Mouse (Mus musculus) spleen, postnatal 10 days (tissue): Measurements from ENCODE around the gene Slc51a.
A peak's percentile ranks its signal among the peaks of the same experiment; 100 is the strongest.
"Not testable (repeated sequence)": the region's sequence is repeated elsewhere in the genome, so short reads cannot be mapped to it uniquely, and the experiment has no call there.

Experiments used
- DNase-seq, 2 experiments: peaks; one replicate each; pipeline ENCODE4 v3.0.0; 2021 to 2022; ENCODE audit warnings: low spot score in 2 of 2

Slc51a gene

DNA sequence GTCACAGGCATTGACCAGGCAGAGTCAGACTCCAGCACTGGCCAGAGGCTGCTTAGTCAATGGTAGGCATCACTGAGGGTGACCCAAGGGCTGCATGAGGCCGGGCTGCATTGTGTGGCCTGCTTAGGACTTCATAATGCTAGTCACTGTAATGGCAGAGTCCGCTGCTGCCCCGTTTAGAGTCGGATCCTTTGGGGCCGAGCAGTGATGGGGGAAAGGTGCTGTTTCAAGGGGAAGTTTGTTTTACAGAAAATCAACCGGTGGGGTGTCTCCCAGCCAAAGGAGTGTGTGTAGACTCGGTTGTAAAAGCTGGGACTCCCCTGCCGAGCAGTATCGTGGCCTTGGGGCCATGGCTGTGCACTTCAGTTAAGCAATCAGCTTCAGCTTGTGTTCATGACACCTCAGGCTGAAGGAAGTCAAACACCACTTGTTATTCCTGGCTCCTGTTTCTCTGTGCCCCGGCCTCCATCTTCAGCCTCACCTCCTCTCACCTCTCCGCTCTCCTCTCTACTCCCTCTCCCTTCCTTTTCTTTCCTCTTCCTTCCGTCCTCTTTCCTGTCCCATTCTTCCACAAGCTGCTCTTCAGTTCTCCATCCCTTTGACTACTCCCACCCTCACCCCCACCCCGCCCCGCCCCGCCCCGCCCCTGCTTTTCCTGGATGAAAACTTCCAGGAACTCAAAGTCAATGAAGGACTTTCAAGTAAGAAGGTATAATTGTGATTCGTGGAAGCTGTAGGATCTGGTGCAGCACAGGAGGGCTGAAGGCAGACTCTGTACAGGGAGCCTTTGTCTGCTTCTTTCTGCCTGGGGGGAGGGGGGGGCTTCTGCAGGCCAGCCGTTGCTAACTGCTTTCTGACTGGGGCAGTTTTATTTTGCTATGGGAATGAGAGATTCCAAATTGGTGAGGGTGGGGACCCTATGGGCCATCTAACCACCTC, 23.0 kb upstream of the Slc51a start:
- peak; percentile 49 to 68 for DNase-seq

DNA sequence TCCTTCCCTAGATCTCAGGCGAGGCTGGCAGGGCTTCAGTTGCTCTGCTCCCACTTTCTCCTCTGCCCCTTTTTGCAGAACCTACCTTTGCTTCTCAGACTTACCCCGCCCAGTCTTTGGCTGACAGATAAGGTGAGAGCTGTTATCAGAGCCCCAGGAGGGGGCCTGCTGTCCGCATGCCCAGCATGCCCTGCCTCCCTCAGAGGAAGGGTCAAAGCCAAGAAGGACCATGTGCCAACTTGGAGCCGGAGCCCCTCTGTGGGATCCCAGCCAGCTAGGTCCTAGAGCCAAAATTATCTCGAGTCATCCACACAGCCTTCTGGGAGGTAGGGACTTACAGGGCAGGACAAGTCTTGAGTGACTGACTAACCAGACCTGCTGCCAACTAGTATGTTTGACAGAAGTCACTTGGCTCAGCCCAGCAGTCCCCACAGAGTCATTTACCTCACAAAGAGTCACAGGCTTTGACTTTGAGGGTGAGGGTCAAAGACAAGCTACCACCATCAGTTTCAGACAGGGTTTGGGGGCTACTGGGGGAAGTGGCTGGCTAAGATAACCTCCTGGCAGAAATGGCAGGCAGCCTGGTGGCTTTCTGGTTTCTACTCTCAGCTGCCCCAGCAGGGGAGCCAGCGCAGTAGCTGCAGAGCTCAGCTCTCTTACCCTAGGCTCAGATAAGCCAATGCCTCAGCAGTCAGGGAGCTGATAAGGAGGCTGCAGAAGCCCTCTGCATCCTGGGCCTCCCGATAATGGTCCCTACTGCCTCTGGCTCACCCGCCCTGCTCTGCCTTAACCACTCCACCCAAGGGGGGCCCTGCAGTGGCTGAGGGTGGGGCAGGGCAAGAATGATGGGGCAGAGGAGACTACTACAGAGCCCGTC, 21.6 kb upstream of the Slc51a start:
- peak; percentile 85 to 91 for DNase-seq

DNA sequence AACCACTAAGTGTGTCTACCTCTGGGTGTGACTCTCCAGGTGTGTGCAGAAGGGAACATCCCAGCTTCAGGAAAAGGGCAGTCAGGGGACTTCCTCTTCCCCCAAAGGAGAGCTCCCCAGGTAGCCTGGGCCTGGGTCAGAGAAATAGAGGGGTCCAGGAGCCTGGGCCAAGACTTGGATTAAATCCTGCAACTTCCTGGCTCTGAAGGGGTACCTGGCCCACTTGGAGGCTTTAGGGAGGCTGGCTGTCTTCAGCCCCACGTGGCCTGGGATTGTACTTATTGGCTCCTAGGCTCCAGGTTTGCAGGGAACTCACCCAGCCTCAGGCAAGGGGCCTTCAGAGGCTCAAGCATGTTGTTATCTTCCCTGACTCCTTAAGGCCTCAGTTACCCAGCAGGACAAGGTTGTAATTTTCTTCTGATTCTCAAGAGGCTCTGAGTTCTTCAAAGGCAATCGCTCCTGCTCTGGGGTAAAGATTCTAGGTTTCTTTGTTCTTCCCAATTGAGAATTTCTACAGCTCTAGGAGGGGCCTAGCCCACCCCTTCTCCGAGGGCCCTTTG, 20.9 kb upstream of the Slc51a start:
- DNase-seq, result peak; percentile 51 to 56

DNA sequence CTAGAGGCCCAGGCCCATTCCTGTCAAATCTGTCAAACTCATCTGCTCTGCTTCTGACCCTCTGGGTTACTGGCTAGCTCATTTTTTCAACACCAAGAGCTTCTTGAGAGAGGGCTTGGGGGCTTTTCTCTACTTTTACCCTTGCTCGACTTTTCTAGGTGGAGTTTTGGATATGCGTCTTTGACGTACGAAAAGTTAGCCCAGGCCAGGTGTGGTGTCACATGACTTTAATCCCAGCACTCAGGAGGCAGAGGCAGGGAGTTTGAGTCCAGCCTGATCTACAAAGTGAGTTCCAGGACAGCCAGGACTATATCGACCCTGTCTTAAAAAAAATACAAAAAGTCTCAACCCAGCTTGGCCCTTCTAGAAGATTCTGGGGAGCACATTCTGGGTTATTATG, 20.4 kb upstream of the Slc51a start:
- DNase-seq, result no peak

DNA sequence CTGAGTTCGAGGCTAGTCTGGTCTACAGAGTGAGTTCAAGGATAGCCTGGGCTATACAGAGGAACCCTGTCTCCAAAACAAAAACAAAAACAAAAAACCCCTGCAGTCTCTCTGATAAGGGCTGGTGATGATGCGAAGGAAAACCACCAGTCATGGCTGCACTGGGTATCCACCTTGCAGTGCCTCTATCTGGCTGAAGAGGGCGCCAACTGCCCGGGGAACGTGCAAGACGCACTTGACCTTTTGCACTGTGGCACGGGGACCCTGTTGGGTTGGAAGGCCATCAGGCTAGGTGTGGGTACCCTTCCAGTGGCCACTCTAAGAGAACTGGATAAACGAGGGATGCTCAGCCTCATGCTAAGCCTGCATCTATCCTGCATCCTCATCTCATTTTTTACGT, 19.7 kb upstream of the Slc51a start:
- DNase-seq, result peak; percentile 94 to 95

DNA sequence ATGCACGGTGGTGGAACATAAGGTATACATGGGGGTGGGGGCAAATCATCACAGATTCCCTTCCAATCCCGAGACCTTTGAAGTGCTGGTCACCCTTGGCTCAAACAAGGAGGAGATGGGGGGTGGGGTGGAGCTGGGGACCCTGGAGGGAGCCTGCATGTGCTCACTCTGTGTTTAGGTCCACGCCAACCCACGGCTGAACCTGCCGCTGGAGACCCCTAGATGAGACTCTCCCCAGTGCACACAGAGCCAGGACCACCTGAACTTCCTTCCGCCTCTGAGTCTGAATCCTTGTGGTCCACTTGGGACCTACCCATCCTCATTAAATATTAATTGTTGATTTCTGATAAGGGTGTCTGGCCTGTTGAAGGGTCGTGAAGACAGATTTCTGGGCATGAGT, 19.2 kb upstream of the Slc51a start:
- no peak for DNase-seq

DNA sequence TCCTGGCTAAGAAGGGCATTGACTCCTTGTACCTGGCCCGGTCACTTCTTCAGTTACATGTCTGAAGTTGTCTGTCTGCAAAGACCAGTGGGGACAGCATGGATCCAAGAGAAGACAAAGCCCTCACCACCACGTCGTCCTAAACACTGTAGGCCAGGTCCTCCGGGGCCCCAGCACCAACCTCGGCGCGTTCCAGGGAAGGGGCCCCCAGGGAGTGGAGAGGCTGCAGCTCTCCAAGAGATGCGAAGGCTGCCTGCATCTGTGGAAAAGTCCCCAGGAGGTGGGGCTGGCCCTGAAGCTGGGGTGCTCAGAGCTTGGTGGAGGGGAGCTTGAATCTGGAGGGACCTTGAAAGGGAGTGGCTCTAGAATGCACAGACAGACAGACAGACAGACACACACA, 18.6 kb upstream of the Slc51a start:
- DNase-seq, result no peak

DNA sequence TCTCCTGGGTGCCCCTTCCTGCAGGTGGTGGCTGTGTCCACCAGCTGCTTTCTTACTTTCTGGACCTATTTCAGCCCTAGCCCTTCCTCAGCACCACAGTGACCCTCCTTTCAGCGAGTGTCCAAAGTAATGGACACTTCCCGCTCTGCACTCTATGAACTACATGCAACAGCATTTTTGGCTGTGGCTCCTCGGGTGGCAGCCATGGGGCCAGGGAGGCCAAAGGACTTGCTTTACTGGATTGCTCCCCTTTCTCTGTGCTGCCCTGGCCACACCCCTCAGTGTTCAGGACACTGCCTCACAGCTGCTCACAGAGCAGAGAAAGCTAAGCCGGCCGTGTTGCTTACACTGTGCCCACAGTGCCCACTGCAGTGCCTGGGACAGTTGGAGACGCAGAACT, 16.0 kb upstream of the Slc51a start:
- no peak for DNase-seq

DNA sequence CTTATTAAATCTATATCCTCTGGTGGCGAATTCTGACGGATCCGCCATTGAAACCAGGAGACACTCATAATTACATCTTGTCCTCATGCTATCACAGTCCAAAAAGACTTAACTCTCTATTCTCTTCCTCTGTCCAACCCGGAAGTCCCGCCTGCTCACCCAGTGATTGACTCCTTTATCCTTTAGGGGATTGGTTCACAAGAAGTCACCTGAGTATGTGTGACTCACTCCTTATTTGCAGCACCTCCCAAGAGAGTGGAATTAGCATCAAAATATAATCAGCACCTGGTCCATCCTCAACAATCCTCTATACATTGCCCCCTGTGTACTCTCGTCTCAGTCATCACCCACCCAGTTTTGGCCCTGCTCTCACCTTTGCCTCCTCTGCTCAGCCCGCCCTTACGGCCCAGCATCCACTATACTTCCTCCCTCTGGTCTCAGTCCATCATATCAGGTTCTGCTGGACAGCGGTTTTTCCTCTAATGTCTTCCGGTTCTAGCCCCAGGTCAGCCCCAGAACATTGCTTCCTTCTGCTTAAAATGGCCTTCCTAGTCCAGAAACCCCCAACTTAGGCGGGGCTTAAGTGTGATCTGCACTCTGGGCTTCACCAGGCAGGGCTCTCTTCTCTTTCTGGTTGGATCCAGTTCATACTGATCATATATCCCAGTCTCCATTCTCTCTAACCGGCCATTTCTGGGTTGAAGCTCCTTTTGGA, 15.1 kb upstream of the Slc51a start:
- DNase-seq, result no peak

DNA sequence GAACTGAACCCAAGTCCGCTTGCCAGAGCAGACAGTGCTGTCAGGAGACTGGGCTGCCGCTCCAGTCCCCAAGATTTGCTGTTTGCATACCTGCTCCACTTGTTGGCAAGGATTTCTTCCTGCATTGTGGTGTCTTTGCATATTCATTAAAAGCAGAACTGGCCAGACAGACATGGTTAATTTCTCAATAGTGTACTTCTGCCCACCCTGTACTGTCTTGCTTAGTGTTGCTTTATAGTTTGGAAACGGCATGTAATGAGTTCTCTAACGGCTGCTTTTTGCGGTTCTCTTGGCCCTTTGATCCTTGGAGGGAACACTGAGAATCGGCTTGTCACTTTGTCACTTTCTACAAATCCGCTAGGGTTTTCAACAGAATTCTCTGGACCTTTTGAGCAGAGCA, 13.8 kb upstream of the Slc51a start:
- no peak for DNase-seq

DNA sequence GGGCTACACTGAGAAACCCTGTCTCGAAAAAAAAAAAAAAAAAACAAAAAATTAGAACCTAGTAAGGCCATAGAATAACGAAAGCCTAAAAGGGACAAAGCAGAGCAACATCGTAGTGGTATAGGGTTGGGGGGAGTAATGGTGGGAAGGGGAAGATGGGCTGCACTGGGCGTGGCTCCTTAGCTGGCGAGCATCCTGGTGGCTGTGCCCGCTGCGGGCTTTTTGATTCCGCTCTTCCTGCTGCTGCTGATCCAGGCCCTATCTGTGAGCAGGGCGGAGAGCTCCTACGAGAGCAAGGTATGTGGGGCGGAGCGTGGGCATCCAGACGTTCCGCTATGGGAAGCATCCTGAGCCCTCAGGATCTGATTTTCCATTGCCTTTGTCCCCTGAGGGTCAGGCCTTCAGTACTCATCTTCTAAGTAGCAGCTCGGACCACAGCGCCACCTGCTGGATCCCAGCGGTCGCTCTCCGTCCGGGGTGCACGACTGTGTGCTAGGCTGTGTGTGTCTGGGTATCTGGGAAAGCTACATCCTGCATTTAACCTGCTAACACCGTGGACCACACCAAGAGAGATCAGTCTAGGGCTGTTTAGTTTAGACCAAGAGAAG, 11.9 kb upstream of the Slc51a start:
- DNase-seq, result peak; percentile 85 to 93

DNA sequence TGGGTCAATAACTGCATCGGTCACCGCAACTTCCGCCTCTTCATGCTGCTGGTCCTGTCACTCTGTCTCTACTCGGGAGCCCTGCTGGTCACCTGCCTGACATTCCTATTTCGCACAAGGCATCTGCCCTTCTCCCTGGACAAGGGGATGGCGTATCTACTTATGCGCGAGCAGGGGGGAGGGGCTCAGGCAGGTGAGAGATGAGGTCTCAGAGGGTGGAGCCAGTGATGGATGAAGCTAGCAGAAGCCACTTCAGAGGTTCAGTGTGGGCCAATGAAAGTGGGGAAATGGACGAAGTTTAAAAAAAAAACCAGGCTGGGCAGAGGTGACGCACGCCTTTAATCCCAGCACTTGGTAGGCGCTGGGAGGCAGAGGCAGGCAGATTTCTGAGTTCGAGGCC, 11.3 kb upstream of the Slc51a start:
- DNase-seq, result no peak

DNA sequence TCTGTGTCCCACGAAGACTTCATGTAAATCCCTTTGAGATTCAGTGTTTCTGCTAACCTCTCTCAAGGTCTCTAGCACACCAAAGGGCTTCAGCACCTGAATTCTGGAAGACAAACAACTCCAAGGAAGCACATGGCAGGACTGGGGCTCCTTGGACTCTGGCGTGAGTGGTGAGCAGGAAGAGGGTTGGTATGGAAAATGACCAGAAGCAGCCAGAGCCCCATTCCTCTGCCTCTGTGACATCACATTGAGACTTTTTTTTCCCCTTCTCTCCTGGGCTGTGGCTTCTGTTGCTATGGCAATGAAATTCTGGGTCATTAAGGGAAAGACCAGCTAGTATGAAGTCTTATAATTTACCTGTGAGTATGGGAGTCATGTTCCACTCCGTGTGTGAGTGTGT, 8.3 kb upstream of the Slc51a start, which contains the start of gene Zdhhc19:
Zdhhc19 (plus strand) TSS at position 301 of the 400 bp plus-strand sequence.
- no peak for DNase-seq

DNA sequence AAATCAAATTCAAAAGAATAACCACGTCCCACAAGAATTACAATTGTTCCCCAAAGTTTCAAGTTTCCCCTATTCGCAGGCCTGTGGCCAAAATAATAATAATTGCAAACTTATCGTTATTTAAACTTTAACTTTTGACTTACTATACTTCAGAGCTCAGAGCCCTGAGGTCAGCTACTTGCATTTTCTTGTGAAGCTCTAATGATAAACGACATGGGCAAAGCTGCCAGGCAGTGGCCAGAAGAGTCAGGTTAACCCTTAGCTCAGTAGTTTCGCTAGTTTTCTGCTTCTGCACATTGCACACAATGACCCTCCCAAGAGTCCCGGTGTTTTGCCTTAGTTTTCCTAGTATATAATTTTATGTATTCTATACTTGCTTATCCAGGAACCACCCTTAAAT, 6.7 kb upstream of the Slc51a start:
- DNase-seq, result not testable (repeated sequence)

DNA sequence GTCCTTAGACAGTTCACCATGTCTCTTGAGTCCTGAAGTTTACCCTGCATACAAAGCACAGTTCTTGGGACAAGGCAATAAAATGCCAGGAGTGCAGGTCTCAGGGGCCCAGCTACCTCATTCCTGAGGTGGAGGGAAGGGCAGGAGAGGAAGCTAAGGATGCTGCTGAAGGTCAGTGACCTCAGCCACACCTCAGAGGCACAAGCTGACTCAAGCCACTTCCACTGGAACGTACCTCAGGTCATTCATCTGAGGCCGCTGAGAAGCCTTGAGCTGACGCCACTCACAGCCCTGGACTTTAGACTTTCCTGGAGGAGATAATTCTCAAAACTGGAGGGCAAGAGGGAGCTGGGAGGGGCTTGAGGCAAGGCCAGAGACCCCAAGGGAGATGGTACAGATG, 1.3 kb upstream of the Slc51a start:
- DNase-seq, result no peak

DNA sequence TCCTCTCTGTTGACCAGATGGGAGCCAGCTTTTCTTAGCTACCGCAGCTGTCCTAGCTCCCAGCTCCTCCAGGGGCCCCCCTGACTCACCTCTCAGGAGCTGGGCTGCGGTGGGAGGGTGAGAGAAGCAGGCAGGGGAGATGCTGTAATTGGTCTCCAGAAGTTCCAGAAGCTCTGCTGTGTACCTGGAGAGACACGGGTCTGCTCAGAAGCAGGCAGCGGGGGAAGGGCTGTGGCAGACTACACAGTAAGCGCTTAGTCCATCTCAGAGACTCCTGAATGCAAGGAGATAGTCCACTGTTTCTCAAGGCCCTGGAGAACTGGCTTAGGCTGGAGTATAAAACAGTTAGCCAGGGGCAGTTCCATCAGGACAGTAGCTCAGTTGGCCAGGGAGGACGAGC, 1.6 kb downstream of the Slc51a start:
- DNase-seq, result no peak

DNA sequence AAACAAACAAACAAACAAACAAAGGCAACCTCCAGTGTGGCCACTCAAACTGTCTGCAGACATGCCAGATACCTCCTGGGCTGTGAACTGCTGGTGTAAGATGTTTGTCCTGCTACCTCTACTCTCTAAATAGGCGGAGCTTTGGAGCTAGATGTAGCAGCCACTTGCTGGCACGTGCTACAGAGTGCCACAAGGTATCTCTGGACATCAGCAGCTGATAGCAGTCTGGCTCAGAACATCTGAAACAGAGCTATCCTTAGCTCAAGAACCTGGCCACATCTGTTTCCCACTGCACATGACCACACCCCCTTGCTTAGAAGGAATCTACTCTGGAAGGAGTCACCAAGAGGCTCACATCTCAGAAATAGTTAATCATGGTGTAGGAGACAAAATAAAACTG, 2.5 kb downstream of the Slc51a start:
- no peak for DNase-seq

DNA sequence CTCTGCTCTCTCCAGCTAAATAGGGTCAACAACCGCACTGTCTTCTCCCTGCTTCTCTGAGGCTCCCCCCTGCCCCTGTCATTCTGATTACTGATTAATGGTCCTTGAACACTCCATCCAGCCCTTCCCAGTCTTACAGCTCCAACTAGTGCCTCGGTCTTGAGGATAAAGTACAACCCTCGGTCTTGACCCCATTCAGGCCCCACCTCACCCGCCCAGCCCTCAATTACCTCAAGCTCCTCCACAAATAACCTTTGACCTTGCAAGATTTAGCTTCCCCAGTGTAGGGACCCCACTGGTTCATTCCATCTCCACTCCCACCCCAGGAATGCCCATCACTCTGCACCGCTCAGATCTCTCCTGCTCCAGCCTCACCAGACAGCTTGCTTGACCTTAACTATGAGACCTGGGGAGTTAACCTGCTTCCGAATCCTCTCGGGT, 3.2 kb downstream of the Slc51a start:
- DNase-seq, result no peak

DNA sequence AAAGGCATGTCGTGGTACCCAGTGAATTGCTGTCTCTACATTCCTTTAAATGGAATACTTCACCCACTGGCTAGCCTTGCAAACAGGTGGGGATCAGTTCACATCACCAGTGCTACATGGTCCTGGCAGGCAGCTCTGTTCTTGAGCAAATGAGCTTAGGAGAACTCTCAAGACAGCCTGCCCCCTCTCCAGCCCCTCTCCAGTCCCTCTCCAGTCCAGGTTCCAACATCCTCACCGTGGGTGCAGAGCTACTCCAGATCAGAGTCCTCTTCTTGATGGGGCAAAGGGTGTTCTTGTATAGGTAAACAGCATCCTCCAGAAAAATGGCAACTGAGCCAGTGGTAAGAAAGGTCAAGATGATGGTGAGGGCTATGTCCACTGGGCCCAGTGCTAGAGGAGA, 8.3 kb downstream of the Slc51a start:
- DNase-seq, result no peak

DNA sequence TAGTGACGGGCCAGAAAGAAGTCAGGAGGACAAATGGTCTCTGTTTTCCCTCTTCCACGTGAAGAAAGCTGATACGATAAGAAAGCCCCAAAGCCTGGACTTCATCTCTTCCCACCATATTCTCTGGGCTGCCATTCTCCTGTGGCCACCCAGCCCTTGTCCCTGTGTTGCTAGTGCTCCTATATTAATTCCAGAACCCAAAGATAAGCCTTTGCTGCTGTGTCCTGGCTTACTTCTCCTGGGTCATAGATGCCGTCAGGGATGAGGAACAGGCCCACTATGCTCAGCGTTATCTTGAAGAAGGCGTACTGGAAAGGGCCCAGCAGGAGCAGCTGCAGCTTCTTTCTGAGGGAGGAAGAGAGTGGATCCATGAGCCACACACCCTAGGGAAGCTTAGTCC, 10.4 kb downstream of the Slc51a start:
- no peak for DNase-seq
